Comparison of ENCODE assay signal across 11 mouse cellular contexts in genomic region chr1:91562977-91563590, GRCm38 (mm10). TPM values are rescaled to one million over a fixed set of nuclear protein-coding genes. Genes with fewer than 3 reads are reported as not detected.
A peak's percentile ranks its signal among the peaks of the same experiment; 100 is the strongest.
DNase-seq lines count a peak whose midpoint lies in the region; ATAC-seq and TF ChIP-seq lines count a peak whose summit lies in the region.
"Had no signal": no experiment of that assay in that cellular context is flagged by ENCODE, and none has a peak within 500 bp of the region (broad histone marks: within the 10 kb centered on the region; RNA-seq: fewer than 3 reads in every experiment).

No protein-coding gene starts in this region.

- H3K9ac ChIP-seq in hindbrain, postnatal 0 days (replicated peaks; ENCODE audit: low read length) = no peak overlapping the region
- H3K9ac ChIP-seq in hindbrain, embryonic 11.5 days (ENCODE audit: low read depth, low read length) = no peak overlapping the region
- H3K9ac ChIP-seq in lung, embryonic 14.5 days = no peak overlapping the region
- H3K9ac ChIP-seq: limb, embryonic 12.5 days had no signal

- H3K4me1 ChIP-seq in hindbrain, postnatal 0 days (ENCODE audit: insufficient read depth, low read length) = no peaks in the 10 kb centered on the region
- H3K4me1 ChIP-seq in hindbrain, embryonic 11.5 days (replicated peaks; ENCODE audit: control insufficient read depth, insufficient read depth, low read length) = no peaks in the 10 kb centered on the region
- H3K4me1 ChIP-seq in lung, embryonic 14.5 days (ENCODE audit: insufficient read depth) = no peaks in the 10 kb centered on the region

- no peak overlapping the region for H3K4me3 ChIP-seq in hindbrain, postnatal 0 days (ENCODE audit: low read length)
- H3K4me3 ChIP-seq in hindbrain, embryonic 11.5 days (ENCODE audit: low read depth, low read length) = no peak overlapping the region
- H3K4me3 ChIP-seq in lung, embryonic 14.5 days (ENCODE audit: low read depth, low read length) = no peak overlapping the region
- H3K4me3 ChIP-seq: limb, embryonic 12.5 days had no signal

- ATAC-seq in hindbrain, postnatal 0 days = no peak; the same call in 1 of the 2 replicates
- ATAC-seq in hindbrain, embryonic 11.5 days (ENCODE audit: low FRiP score) = no peak
- ATAC-seq in lung, embryonic 14.5 days (ENCODE audit: insufficient read depth) = no peak

- peak; percentile 55 for DNase-seq in hindbrain, postnatal 0 days (ENCODE audit: low spot score)
- no peak for DNase-seq in hindbrain, embryonic 11.5 days (ENCODE audit: low spot score)
- DNase-seq in lung, embryonic 14.5 days = peak; percentile 21
- DNase-seq in lung, adult 18-20 months = no peak
- peak; percentile 5 for DNase-seq in A20 (ENCODE audit: low read depth, low spot score)
- DNase-seq in brain, embryonic 14.5 days (ENCODE audit: low read depth) = peak; percentile 20
- no peak for DNase-seq in embryo, embryonic 10.5 days (ENCODE audit: low spot score)
- DNase-seq in adrenal gland, adult 8-10 months = no peak
- DNase-seq: adrenal gland, postnatal 25 days; cerebellum, adult 9-10 months had no signal

- TF ChIP-seq CTCF in hindbrain, postnatal 0 days (IDR thresholded peaks at IDR 0.05; ENCODE audit: low read depth) = peak; percentile 51
- no peak; the same call in 1 of the 2 replicates for TF ChIP-seq CTCF in lung, embryonic 14.5 days (IDR thresholded peaks at IDR 0.05; ENCODE audit: low read depth)
- TF ChIP-seq CTCF in brain, embryonic 14.5 days (IDR thresholded peaks at IDR 0.05; ENCODE audit: borderline replicate concordance, extremely low read depth, insufficient read depth, insufficient read length) = peak; percentile 4; the same call in 1 of the 2 replicates

- H3K27ac ChIP-seq in hindbrain, postnatal 0 days = no peak overlapping the region
- no peak overlapping the region for H3K27ac ChIP-seq in hindbrain, embryonic 11.5 days (ENCODE audit: low read depth, low read length)
- no peak overlapping the region for H3K27ac ChIP-seq in lung, embryonic 14.5 days (ENCODE audit: low read depth)

- no peaks in the 10 kb centered on the region for H3K27me3 ChIP-seq in hindbrain, postnatal 0 days (ENCODE audit: insufficient read depth, low read length)
- no peaks in the 10 kb centered on the region for H3K27me3 ChIP-seq in hindbrain, embryonic 11.5 days (ENCODE audit: control insufficient read depth, insufficient read depth, low read length)
- no peaks in the 10 kb centered on the region for H3K27me3 ChIP-seq in lung, embryonic 14.5 days (ENCODE audit: insufficient read depth, low read length)
- H3K27me3 ChIP-seq: limb, embryonic 12.5 days had no signal

- WGBS in hindbrain, postnatal 0 days = 76% methylated on average over 4 of the region's 4 CpGs
- 82% methylated on average over 4 of the region's 4 CpGs for WGBS in hindbrain, embryonic 11.5 days
- WGBS in lung, embryonic 14.5 days = 77% methylated on average over 4 of the region's 4 CpGs

- H3K36me3 ChIP-seq in hindbrain, postnatal 0 days (ENCODE audit: insufficient read depth, low read length) = peaks cover 2% of the 10 kb centered on the region; the same call in 1 of the 2 replicates
- no peaks in the 10 kb centered on the region for H3K36me3 ChIP-seq in hindbrain, embryonic 11.5 days (ENCODE audit: control insufficient read depth, insufficient read depth, low read length)
- H3K36me3 ChIP-seq in lung, embryonic 14.5 days (ENCODE audit: insufficient read depth) = no peaks in the 10 kb centered on the region

- TF ChIP-seq POLR2A in brain, embryonic 14.5 days (IDR thresholded peaks at IDR 0.05; ENCODE audit: borderline replicate concordance, extremely low read depth, insufficient read depth, insufficient read length, poor library complexity, severe bottlenecking) = no peak

- H3K4me2 ChIP-seq in hindbrain, postnatal 0 days (ENCODE audit: low read depth, low read length) = no peak overlapping the region
- no peak overlapping the region for H3K4me2 ChIP-seq in hindbrain, embryonic 11.5 days (replicated peaks; ENCODE audit: low read depth, low read length)
- no peak overlapping the region for H3K4me2 ChIP-seq in lung, embryonic 14.5 days
- H3K4me2 ChIP-seq: limb, embryonic 12.5 days had no signal

- no peaks in the 10 kb centered on the region for H3K9me3 ChIP-seq in hindbrain, postnatal 0 days (ENCODE audit: low read length)
- no peaks in the 10 kb centered on the region for H3K9me3 ChIP-seq in hindbrain, embryonic 11.5 days (ENCODE audit: control insufficient read depth, low read length)
- H3K9me3 ChIP-seq in lung, embryonic 14.5 days (ENCODE audit: low read depth, low read length) = no peaks in the 10 kb centered on the region
- H3K9me3 ChIP-seq: limb, embryonic 12.5 days had no signal

RNA-seq across cellular contexts. Expression of gene Asb1, which starts 22.7 kb away (rescaled TPM):
- 35.2 and 41.9 TPM in 2 replicates for total RNA-seq in hindbrain, postnatal 0 days (2014; rRNA removed)
- 9.5 and 10.2 TPM in 2 replicates for polyA plus RNA-seq in hindbrain, postnatal 0 days (2015; fragmentation: Nextera tagmentation; extraction: Ambion mirVana)
- 10.1 and 11.9 TPM in 2 replicates for polyA plus RNA-seq in hindbrain, embryonic 11.5 days (2014; fragmentation: Nextera tagmentation; extraction: Ambion mirVana)
- polyA plus RNA-seq in lung, embryonic 14.5 days (2014; fragmentation: Nextera tagmentation; extraction: Ambion mirVana) = 7.0 and 8.0 TPM in 2 replicates
- 15.5 and 16.9 TPM in 2 replicates for polyA plus RNA-seq in brain, embryonic 14.5 days (2012; rRNA removed)
- total RNA-seq in adrenal gland, adult 8-10 months (2022) = 10 to 100 TPM; 22.5 to 25.4 (median 23.4) TPM

Comparison
In these comparisons a context has a peak if more than half of its experiments do, and no peak if none do; other contexts are left out.
1. DNase-seq: peak in hindbrain, postnatal 0 days (single experiment), lung, embryonic 14.5 days (single experiment), A20 (single experiment) and brain, embryonic 14.5 days (single experiment); none in hindbrain, embryonic 11.5 days (single experiment), lung, adult 18-20 months (0 of 2), embryo, embryonic 10.5 days (single experiment) and adrenal gland, adult 8-10 months (single experiment).